Mouse (Mus musculus) neural tube, embryonic 15.5 days (tissue): ENCODE measurements at regions not wholly inside any gene's neighbourhood (a gene's known extent, or its start where the extent isn't known, plus 50 kb on each side); places are given as distances from the start of the nearest gene placed in this dataset.

Source experiments
- ATAC-seq: fragments of 200-750 bp; cut with Nextera tagmentation; 2 replicates; pipeline ENCODE4 v1.8.0; 2017; ENCODE audit warnings: mild to moderate bottlenecking, moderate TSS enrichment, moderate library complexity; ENCODE audit not compliant: low FRiP score
- H3K27ac ChIP-seq: fragments of 300-500 bp; sonication (generic); replicated peaks from 2 replicates; pipeline ENCODE4 v1.5.1; 2015; ENCODE audit warnings: mild to moderate bottlenecking, inconsistent platforms
- H3K27me3 ChIP-seq: fragments of 300-500 bp; sonication (generic); replicated peaks from 2 replicates; pipeline ENCODE4 v1.6.1; 2015; ENCODE audit warnings: inconsistent platforms
- H3K36me3 ChIP-seq: fragments of 300-500 bp; sonication (generic); 2 replicates; pipeline ENCODE4 v1.6.1; 2015; ENCODE audit warnings: inconsistent platforms
- H3K4me1 ChIP-seq: fragments of 300-500 bp; sonication (generic); 2 replicates; pipeline ENCODE4 v1.6.1; 2015; ENCODE audit warnings: inconsistent platforms
- H3K4me2 ChIP-seq: fragments of 300-500 bp; sonication (generic); 2 replicates; pipeline ENCODE4 v1.6.1; 2015; ENCODE audit warnings: inconsistent platforms, mild to moderate bottlenecking, moderate library complexity
- H3K4me3 ChIP-seq: fragments of 300-500 bp; sonication (generic); replicated peaks from 2 replicates; pipeline ENCODE4 v1.5.1; 2015; ENCODE audit warnings: mild to moderate bottlenecking, inconsistent platforms
- H3K9ac ChIP-seq: fragments of 300-500 bp; sonication (generic); replicated peaks from 2 replicates; pipeline ENCODE4 v1.6.1; 2015; ENCODE audit warnings: mild to moderate bottlenecking, inconsistent platforms
- H3K9me3 ChIP-seq: fragments of 300-500 bp; sonication (generic); replicated peaks from 2 replicates; pipeline ENCODE4 v1.6.1; 2016; ENCODE audit warnings: inconsistent platforms
- WGBS: fragments of 180-500 bp; shearing (Covaris S2); methylation state at CpG from one replicate; pipeline ENCODE4 v1.1.7; 2015; ENCODE audit warnings: mixed read lengths; 5-methylcytosine and 5-hydroxymethylcytosine counted together

GRCm38 (mm10) chr6:78599751-78600150 is 131.1 kb upstream of the Reg3g start:
- no peak for ATAC-seq
- no peak overlapping the region for H3K9ac ChIP-seq
- no peaks in the 10 kb centered on the region for H3K36me3 ChIP-seq
- H3K4me2 ChIP-seq = no peak overlapping the region
- 89% methylated on average over 4 of the region's 4 CpGs for WGBS
- no peaks in the 10 kb centered on the region for H3K27me3 ChIP-seq
- no peaks in the 10 kb centered on the region for H3K9me3 ChIP-seq
- no peaks in the 10 kb centered on the region for H3K4me1 ChIP-seq
- H3K27ac ChIP-seq = no peak overlapping the region
- no peak overlapping the region for H3K4me3 ChIP-seq

- no peak for ATAC-seq
Measured at GRCm38 (mm10) chr6:78570000-78570597, 101.4 kb upstream of the Reg3g start.

GRCm38 (mm10) chr6:78553008-78553698 is 84.5 kb upstream of the Reg3g start:
- Histone ChIP-seq H3K4me1 (peaks cover 23% of the 10 kb centered on the region), H3K9ac (no peak overlapping the region), H3K27ac (no peak overlapping the region), H3K4me3 (no peak overlapping the region), H3K27me3 (no peaks in the 10 kb centered on the region), H3K9me3 (no peaks in the 10 kb centered on the region), H3K4me2 (peak overlapping the region; percentile 47; the same call in 1 of the 2 replicates), H3K36me3 (no peaks in the 10 kb centered on the region)
- 16% methylated on average over 11 of the region's 11 CpGs for WGBS
- no peak for ATAC-seq

More at GRCm38 (mm10) chr6:78570000-78570597, 101.4 kb upstream of the Reg3g start:
- H3K4me1 ChIP-seq = no peaks in the 10 kb centered on the region
- H3K4me3 ChIP-seq = no peak overlapping the region
- H3K9ac ChIP-seq = no peak overlapping the region
- H3K36me3 ChIP-seq = no peaks in the 10 kb centered on the region
- no peak overlapping the region for H3K4me2 ChIP-seq
- no peak overlapping the region for H3K27ac ChIP-seq
- H3K27me3 ChIP-seq = no peaks in the 10 kb centered on the region
- H3K9me3 ChIP-seq = no peaks in the 10 kb centered on the region
- 96% methylated on average over 4 of the region's 4 CpGs for WGBS

- Histone ChIP-seq H3K4me1 (peaks cover 23% of the 10 kb centered on the region), H3K4me3 (peak overlapping the region; percentile 20; the same call in 1 of the 2 replicates), H3K27me3 (no peaks in the 10 kb centered on the region), H3K27ac (0 out of 2 replicates have a peak overlapping the region, but pooled peaks have one; percentile 7), H3K4me2 (peak overlapping the region; percentile 47), H3K36me3 (no peaks in the 10 kb centered on the region), H3K9ac (no peak overlapping the region), H3K9me3 (no peaks in the 10 kb centered on the region)
- 10% methylated on average over 5 of the region's 5 CpGs for WGBS
- ATAC-seq = peak; percentile 68
Measured at GRCm38 (mm10) chr6:78552353-78552698, 83.7 kb upstream of the Reg3g start.

- Histone ChIP-seq H3K4me2 (peak overlapping the region; percentile 47), H3K9me3 (no peaks in the 10 kb centered on the region), H3K36me3 (no peaks in the 10 kb centered on the region), H3K9ac (no peak overlapping the region), H3K27ac (0 out of 2 replicates have a peak overlapping the region, but pooled peaks have one; percentile 7), H3K4me3 (peak overlapping the region; percentile 20; the same call in 1 of the 2 replicates), H3K27me3 (no peaks in the 10 kb centered on the region), H3K4me1 (peaks cover 23% of the 10 kb centered on the region)
- WGBS = 11% methylated on average over 8 of the region's 8 CpGs
- peak; percentile 87 for ATAC-seq
Measured at GRCm38 (mm10) chr6:78551666-78552352, 83.1 kb upstream of the Reg3g start.

GRCm38 (mm10) chr6:78548476-78548875 is 79.8 kb upstream of the Reg3g start:
- 47% methylated on average over 4 of the region's 4 CpGs for WGBS
- Histone ChIP-seq H3K4me1 (peaks cover 23% of the 10 kb centered on the region), H3K9me3 (no peaks in the 10 kb centered on the region)

GRCm38 (mm10) chr6:78547721-78548120 is 79.0 kb upstream of the Reg3g start:
- Histone ChIP-seq H3K4me1 (peaks cover 16% of the 10 kb centered on the region), H3K9me3 (no peaks in the 10 kb centered on the region), H3K9ac (no peak overlapping the region), H3K27ac (no peak overlapping the region), H3K4me2 (no peak overlapping the region), H3K36me3 (no peaks in the 10 kb centered on the region), H3K27me3 (no peaks in the 10 kb centered on the region), H3K4me3 (no peak overlapping the region)
- 94% methylated on average over 1 of the region's 1 CpGs for WGBS
- no peak for ATAC-seq

More at GRCm38 (mm10) chr6:78548476-78548875, 79.8 kb upstream of the Reg3g start:
- Histone ChIP-seq H3K27ac (no peak overlapping the region), H3K4me3 (no peak overlapping the region), H3K4me2 (no peak overlapping the region), H3K27me3 (no peaks in the 10 kb centered on the region), H3K36me3 (no peaks in the 10 kb centered on the region), H3K9ac (no peak overlapping the region)
- ATAC-seq = no peak

GRCm38 (mm10) chr6:78544238-78544637 is 75.6 kb upstream of the Reg3g start:
- Histone ChIP-seq H3K27ac (no peak overlapping the region), H3K36me3 (no peaks in the 10 kb centered on the region), H3K9ac (no peak overlapping the region), H3K9me3 (no peaks in the 10 kb centered on the region), H3K4me2 (no peak overlapping the region), H3K4me1 (no peaks in the 10 kb centered on the region), H3K27me3 (no peaks in the 10 kb centered on the region), H3K4me3 (no peak overlapping the region)
- 17% methylated on average over 2 of the region's 2 CpGs for WGBS
- ATAC-seq = 0 out of 2 replicates have a peak, but pooled peaks have one; percentile 59

GRCm38 (mm10) chr6:78537476-78537875 is 68.8 kb upstream of the Reg3g start:
- no peak for ATAC-seq
- 89% methylated on average over 1 of the region's 1 CpGs for WGBS
- Histone ChIP-seq H3K4me2 (no peak overlapping the region), H3K4me1 (no peaks in the 10 kb centered on the region), H3K27ac (no peak overlapping the region), H3K9ac (no peak overlapping the region), H3K9me3 (no peaks in the 10 kb centered on the region), H3K4me3 (no peak overlapping the region), H3K36me3 (no peaks in the 10 kb centered on the region), H3K27me3 (no peaks in the 10 kb centered on the region)

GRCm38 (mm10) chr6:78526986-78527762 is 58.5 kb upstream of the Reg3g start:
- no peak for ATAC-seq
- WGBS = 43% methylated on average over 4 of the region's 4 CpGs
- H3K4me1 ChIP-seq = no peaks in the 10 kb centered on the region
- H3K4me3 ChIP-seq = no peak overlapping the region
- H3K4me2 ChIP-seq = no peak overlapping the region
- H3K27ac ChIP-seq = no peak overlapping the region
- no peaks in the 10 kb centered on the region for H3K9me3 ChIP-seq
- no peaks in the 10 kb centered on the region for H3K27me3 ChIP-seq
- H3K9ac ChIP-seq = no peak overlapping the region
- H3K36me3 ChIP-seq = no peaks in the 10 kb centered on the region
